In the genomic region with DNA sequence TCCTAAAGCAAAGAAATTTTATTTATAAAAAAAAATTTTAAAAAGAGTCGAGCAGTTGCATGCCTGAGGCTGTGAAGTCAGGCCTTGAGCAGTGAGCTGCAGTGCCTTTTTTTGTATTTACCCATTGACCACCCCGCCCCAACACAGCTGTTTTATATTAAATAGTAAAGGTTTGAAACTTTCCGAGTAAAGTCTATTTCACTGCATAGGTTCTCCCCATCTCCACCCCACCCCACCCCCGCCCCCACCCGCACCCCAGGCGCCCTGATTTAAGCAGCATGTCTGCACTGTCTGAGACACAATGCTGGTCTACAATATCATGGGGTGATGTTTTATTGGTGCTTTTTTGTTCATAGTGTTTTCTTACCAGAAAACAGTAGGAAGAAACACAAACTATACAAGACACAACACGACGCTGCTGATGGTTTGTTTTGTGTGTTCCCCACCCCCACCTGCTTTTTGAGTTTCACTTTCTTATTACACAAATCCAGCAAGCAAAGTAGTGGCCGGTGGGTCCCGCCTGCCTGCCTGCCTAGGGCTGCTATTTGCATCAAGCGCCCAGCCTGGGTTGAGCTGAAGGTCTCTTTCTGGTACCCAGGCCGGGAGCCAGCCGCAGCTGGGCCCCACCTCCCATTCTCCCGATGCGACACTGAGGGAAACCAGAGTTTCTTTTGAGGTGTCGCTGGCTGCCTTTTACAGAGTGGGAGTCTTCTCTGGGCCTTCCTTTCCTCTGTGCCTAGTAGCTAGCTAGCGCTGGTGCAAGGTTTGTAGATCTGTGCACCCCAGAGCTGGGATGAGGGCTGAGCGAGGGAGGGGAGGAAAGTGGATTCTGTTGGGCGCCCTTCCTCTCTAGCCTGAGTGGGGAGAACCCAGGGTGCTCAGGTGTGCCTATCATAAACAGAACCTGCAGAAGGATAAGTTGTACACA, we compare ENCODE assay signal across 7 mouse cellular contexts.
DNase-seq lines count a peak whose midpoint lies in the region; ATAC-seq lines count a peak whose summit lies in the region.

No protein-coding gene starts in this region.

- H3K27ac ChIP-seq in lung, embryonic 15.5 days: no peak overlapping the region
- peak overlapping the region; percentile 82 for H3K27ac ChIP-seq in embryonic facial prominence, embryonic 13.5 days
- H3K27ac ChIP-seq in liver, embryonic 11.5 days (ENCODE audit: low read depth, low read length): no peak overlapping the region

- no peaks in the 10 kb centered on the region for H3K36me3 ChIP-seq in lung, embryonic 15.5 days
- H3K36me3 ChIP-seq in embryonic facial prominence, embryonic 13.5 days: peaks cover 12% of the 10 kb centered on the region; the same call in 1 of the 2 replicates
- no peaks in the 10 kb centered on the region for H3K36me3 ChIP-seq in liver, embryonic 11.5 days (ENCODE audit: control insufficient read depth, insufficient read depth, low read length)

- peak overlapping the region; percentile 29; the same call in 1 of the 2 replicates for H3K4me2 ChIP-seq in lung, embryonic 15.5 days
- H3K4me2 ChIP-seq in embryonic facial prominence, embryonic 13.5 days: peak overlapping the region; percentile 44
- peak overlapping the region; percentile 39 for H3K4me2 ChIP-seq in liver, embryonic 11.5 days

- H3K9me3 ChIP-seq in lung, embryonic 15.5 days: no peaks in the 10 kb centered on the region
- H3K9me3 ChIP-seq in embryonic facial prominence, embryonic 13.5 days: no peaks in the 10 kb centered on the region
- H3K9me3 ChIP-seq in liver, embryonic 11.5 days (ENCODE audit: control insufficient read depth, low read length): no peaks in the 10 kb centered on the region

- H3K4me3 ChIP-seq in lung, embryonic 15.5 days: no peak overlapping the region
- H3K4me3 ChIP-seq in embryonic facial prominence, embryonic 13.5 days: peak overlapping the region; percentile 12
- no peak overlapping the region for H3K4me3 ChIP-seq in liver, embryonic 11.5 days (ENCODE audit: low read depth, low read length)

- ATAC-seq in lung, embryonic 15.5 days (ENCODE audit: borderline replicate concordance, extremely low read depth, low FRiP score, low TSS enrichment): peak; percentile 35; the same call in 1 of the 2 replicates
- ATAC-seq in embryonic facial prominence, embryonic 13.5 days (ENCODE audit: insufficient number of reproducible peaks, insufficient read depth, low FRiP score, low TSS enrichment, low read depth): peak; percentile 49; the same call in 1 of the 2 replicates
- ATAC-seq in liver, embryonic 11.5 days (replicated peaks; ENCODE audit: low FRiP score): no peak

- no peaks in the 10 kb centered on the region for H3K27me3 ChIP-seq in lung, embryonic 15.5 days
- H3K27me3 ChIP-seq in embryonic facial prominence, embryonic 13.5 days: no peaks in the 10 kb centered on the region
- H3K27me3 ChIP-seq in liver, embryonic 11.5 days (replicated peaks; ENCODE audit: control insufficient read depth, insufficient read depth, low read length): no peaks in the 10 kb centered on the region

- no peak overlapping the region for H3K9ac ChIP-seq in lung, embryonic 15.5 days
- peak overlapping the region; percentile 49 for H3K9ac ChIP-seq in embryonic facial prominence, embryonic 13.5 days
- no peak overlapping the region for H3K9ac ChIP-seq in liver, embryonic 11.5 days (ENCODE audit: low read depth, low read length)

- DNase-seq in lung, adult 18-20 months: no peak
- no peak for DNase-seq in liver, embryonic 11.5 days (ENCODE audit: low spot score)
- DNase-seq in thymus, postnatal 0 days (ENCODE audit: low spot score): peak; percentile 22
- DNase-seq in spleen, postnatal 14 days (ENCODE audit: low spot score in 2 of 2): no peak
- DNase-seq in cerebellum, adult 9-11 months: no peak

- H3K4me1 ChIP-seq in lung, embryonic 15.5 days: peaks cover 10% of the 10 kb centered on the region; the same call in 1 of the 2 replicates
- H3K4me1 ChIP-seq in embryonic facial prominence, embryonic 13.5 days: peaks cover 11% of the 10 kb centered on the region
- 0 out of 2 replicates have a peak, but pooled peaks cover 3% of the 10 kb centered on the region for H3K4me1 ChIP-seq in liver, embryonic 11.5 days (replicated peaks; ENCODE audit: control insufficient read depth, insufficient read depth, low read length)

- WGBS in lung, embryonic 15.5 days: 38% methylated on average over 19 of the region's 19 CpGs
- WGBS in embryonic facial prominence, embryonic 13.5 days: 18% methylated on average over 19 of the region's 19 CpGs
- 51% methylated on average over 19 of the region's 19 CpGs for WGBS in liver, embryonic 11.5 days
